Mouse (Mus musculus) neural tube, embryonic 12.5 days (tissue): Measurements from ENCODE around the gene Tamm41. TPM values are rescaled to one million over a fixed set of nuclear protein-coding genes. Genes with fewer than 3 reads are reported as not detected.

Experiments
- polyA plus RNA-seq: library from polyadenylated mRNA; unstranded; fragments of >200 nt; fragmentation: Nextera tagmentation; extraction: Ambion mirVana; gene quantifications from 2 replicates; pipeline ENCODE4 v1.2.1, GENCODE M21; 2016

Gene Tamm41
- polyA plus RNA-seq, 1 experiment from 2014 or later = 57.9 TPM

Other genes starting within 250 kb of the Tamm41 start
- 81.7 and 85.3 TPM in 2 replicates for gene Vgll4, start 67.9 kb downstream of the Tamm41 start, polyA plus RNA-seq
- gene Syn2, start 97.0 kb upstream of the Tamm41 start, polyA plus RNA-seq = 17.4 and 23.0 TPM in 2 replicates
- not detected in 2 replicates for gene Gm17482, start 189.5 kb upstream of the Tamm41 start, polyA plus RNA-seq
- 1.2 and 1.9 TPM in 2 replicates for gene Timp4, start 214.3 kb upstream of the Tamm41 start, polyA plus RNA-seq